In genomic region chr3:40483221-40483654, GRCm38 (mm10) we compare ENCODE assay signal across 12 mouse cellular contexts. TPM values are rescaled to one million over a fixed set of nuclear protein-coding genes. Genes with fewer than 3 reads are reported as not detected.
DNase-seq lines count a peak whose midpoint lies in the region; ATAC-seq and TF ChIP-seq lines count a peak whose summit lies in the region.
"Had no signal": no experiment of that assay in that cellular context is flagged by ENCODE, and none has a peak within 500 bp of the region (broad histone marks: within the 10 kb centered on the region; RNA-seq: fewer than 3 reads in every experiment).

No protein-coding gene starts in this region.

- 44% methylated on average over 10 of the region's 10 CpGs for WGBS in heart, embryonic 16.5 days
- WGBS in neural tube, embryonic 15.5 days, result 78% methylated on average over 10 of the region's 10 CpGs
- 64% methylated on average over 10 of the region's 10 CpGs for WGBS in intestine, postnatal 0 days
- 77% methylated on average over 10 of the region's 10 CpGs for WGBS in forebrain, embryonic 12.5 days

- ATAC-seq in heart, embryonic 16.5 days (replicated peaks; ENCODE audit: extremely low read depth, insufficient read depth, low FRiP score), result no peak
- ATAC-seq in neural tube, embryonic 15.5 days (ENCODE audit: low FRiP score), result no peak
- ATAC-seq in intestine, postnatal 0 days, result no peak
- no peak for ATAC-seq in forebrain, embryonic 12.5 days (ENCODE audit: low FRiP score)

- no peaks in the 10 kb centered on the region for H3K36me3 ChIP-seq in heart, embryonic 16.5 days (ENCODE audit: control insufficient read depth, insufficient read depth)
- H3K36me3 ChIP-seq in neural tube, embryonic 15.5 days, result no peaks in the 10 kb centered on the region
- H3K36me3 ChIP-seq in intestine, postnatal 0 days (ENCODE audit: control insufficient read depth, insufficient read depth), result no peaks in the 10 kb centered on the region
- H3K36me3 ChIP-seq in forebrain, embryonic 12.5 days (replicated peaks), result no peaks in the 10 kb centered on the region
- H3K36me3 ChIP-seq: forebrain, embryonic 10.5 days; midbrain, embryonic 10.5 days had no signal

- H3K4me2 ChIP-seq in heart, embryonic 16.5 days (ENCODE audit: low read depth, low read length), result peak overlapping the region; percentile 34; the same call in 1 of the 2 replicates
- no peak overlapping the region for H3K4me2 ChIP-seq in neural tube, embryonic 15.5 days
- H3K4me2 ChIP-seq in intestine, postnatal 0 days (replicated peaks; ENCODE audit: low read depth), result peak overlapping the region; percentile 17; the same call in 1 of the 2 replicates
- no peak overlapping the region for H3K4me2 ChIP-seq in forebrain, embryonic 12.5 days

- no peak overlapping the region for H3K4me3 ChIP-seq in heart, embryonic 16.5 days (ENCODE audit: low read length)
- H3K4me3 ChIP-seq in neural tube, embryonic 15.5 days (replicated peaks), result no peak overlapping the region
- no peak overlapping the region for H3K4me3 ChIP-seq in intestine, postnatal 0 days (ENCODE audit: low read depth, low read length)
- no peak overlapping the region for H3K4me3 ChIP-seq in forebrain, embryonic 12.5 days (replicated peaks)
- H3K4me3 ChIP-seq: forebrain, embryonic 10.5 days; midbrain, embryonic 10.5 days had no signal

- no peaks in the 10 kb centered on the region for H3K4me1 ChIP-seq in heart, embryonic 16.5 days (ENCODE audit: control insufficient read depth, insufficient read depth, low read length)
- H3K4me1 ChIP-seq in neural tube, embryonic 15.5 days, result 0 out of 2 replicates have a peak, but pooled peaks cover 3% of the 10 kb centered on the region
- H3K4me1 ChIP-seq in intestine, postnatal 0 days (replicated peaks; ENCODE audit: control insufficient read depth, insufficient read depth, low read length), result no peaks in the 10 kb centered on the region
- no peaks in the 10 kb centered on the region for H3K4me1 ChIP-seq in forebrain, embryonic 12.5 days
- H3K4me1 ChIP-seq: midbrain, embryonic 10.5 days had no signal

- H3K9ac ChIP-seq in heart, embryonic 16.5 days (ENCODE audit: low read length), result no peak overlapping the region
- H3K9ac ChIP-seq in neural tube, embryonic 15.5 days (replicated peaks), result no peak overlapping the region
- H3K9ac ChIP-seq in intestine, postnatal 0 days (ENCODE audit: low read depth, low read length), result no peak overlapping the region
- H3K9ac ChIP-seq in forebrain, embryonic 12.5 days, result no peak overlapping the region

- H3K27ac ChIP-seq in heart, embryonic 16.5 days (ENCODE audit: low read length), result no peak overlapping the region
- H3K27ac ChIP-seq in neural tube, embryonic 15.5 days (replicated peaks), result no peak overlapping the region
- no peak overlapping the region for H3K27ac ChIP-seq in intestine, postnatal 0 days (ENCODE audit: low read depth, low read length)
- H3K27ac ChIP-seq in forebrain, embryonic 12.5 days, result no peak overlapping the region
- H3K27ac ChIP-seq: forebrain, embryonic 10.5 days; midbrain, embryonic 10.5 days had no signal

- no peaks in the 10 kb centered on the region for H3K9me3 ChIP-seq in heart, embryonic 16.5 days (replicated peaks; ENCODE audit: control insufficient read depth, low read length)
- H3K9me3 ChIP-seq in neural tube, embryonic 15.5 days (replicated peaks), result no peaks in the 10 kb centered on the region
- no peaks in the 10 kb centered on the region for H3K9me3 ChIP-seq in intestine, postnatal 0 days (ENCODE audit: control insufficient read depth)
- H3K9me3 ChIP-seq in forebrain, embryonic 12.5 days, result no peaks in the 10 kb centered on the region
- H3K9me3 ChIP-seq: forebrain, embryonic 10.5 days; midbrain, embryonic 10.5 days had no signal

- DNase-seq in heart, postnatal 10 days, result no peak
- peak; percentile 34 for DNase-seq in neural tube, embryonic 10.5 days (ENCODE audit: extremely low spot score, low spot score)
- DNase-seq in ovary, adult 18-20 months (ENCODE audit: low spot score), result no peak
- DNase-seq in gastrocnemius, adult 8-10 months (ENCODE audit: low spot score in 2 of 2), result no peak
- DNase-seq: cerebellum, adult 2 months; right cerebral cortex, postnatal 4 days had no signal

- intact Hi-C loops in heart, postnatal 10 days (cut with DNase I), result no loop called here

- TF ChIP-seq CTCF in intestine, postnatal 0 days (IDR thresholded peaks at IDR 0.05; ENCODE audit: low read depth), result no peak

- no peaks in the 10 kb centered on the region for H3K27me3 ChIP-seq in heart, embryonic 16.5 days (ENCODE audit: control insufficient read depth, insufficient read depth, low read length)
- no peaks in the 10 kb centered on the region for H3K27me3 ChIP-seq in neural tube, embryonic 15.5 days (replicated peaks)
- H3K27me3 ChIP-seq in intestine, postnatal 0 days (replicated peaks; ENCODE audit: control insufficient read depth, insufficient read depth, low read length), result no peaks in the 10 kb centered on the region
- no peaks in the 10 kb centered on the region for H3K27me3 ChIP-seq in forebrain, embryonic 12.5 days

RNA-seq across cellular contexts. Expression of gene Intu, which starts 47.8 kb away (rescaled TPM):
- polyA plus RNA-seq in heart, embryonic 16.5 days (2015; fragmentation: Nextera tagmentation; extraction: Ambion mirVana), result 2.7 and 3.7 TPM in 2 replicates
- total RNA-seq in heart, postnatal 10 days (2021), result 10 to 100 TPM in 1 of 2 experiments, 1 to 10 TPM in 1; 7.0 to 10.1 TPM
- 2.1 and 2.8 TPM in 2 replicates for polyA plus RNA-seq in neural tube, embryonic 15.5 days (2015; fragmentation: Nextera tagmentation; extraction: Ambion mirVana)
- 1.0 and 1.2 TPM in 2 replicates for polyA plus RNA-seq in intestine, postnatal 0 days (2015; fragmentation: Nextera tagmentation; extraction: Ambion mirVana)
- 7.2 and 8.9 TPM in 2 replicates for polyA plus RNA-seq in forebrain, embryonic 12.5 days (2016; fragmentation: Nextera tagmentation; extraction: Ambion mirVana)
- total RNA-seq in gastrocnemius, adult 8-10 months (2022), result 1 to 10 TPM; 1.3 to 3.6 (median 1.6) TPM

Comparison
In these comparisons a context has a peak if more than half of its experiments do, and no peak if none do; other contexts are left out.
1. H3K4me2 ChIP-seq: peak in heart, embryonic 16.5 days (single experiment) and intestine, postnatal 0 days (single experiment); none in neural tube, embryonic 15.5 days (single experiment) and forebrain, embryonic 12.5 days (single experiment).